Mouse (Mus musculus): ENCODE data around the gene Rfc2.
A peak's percentile ranks its signal among the peaks of the same experiment; 100 is the strongest.

Rfc2 gene

DNA sequence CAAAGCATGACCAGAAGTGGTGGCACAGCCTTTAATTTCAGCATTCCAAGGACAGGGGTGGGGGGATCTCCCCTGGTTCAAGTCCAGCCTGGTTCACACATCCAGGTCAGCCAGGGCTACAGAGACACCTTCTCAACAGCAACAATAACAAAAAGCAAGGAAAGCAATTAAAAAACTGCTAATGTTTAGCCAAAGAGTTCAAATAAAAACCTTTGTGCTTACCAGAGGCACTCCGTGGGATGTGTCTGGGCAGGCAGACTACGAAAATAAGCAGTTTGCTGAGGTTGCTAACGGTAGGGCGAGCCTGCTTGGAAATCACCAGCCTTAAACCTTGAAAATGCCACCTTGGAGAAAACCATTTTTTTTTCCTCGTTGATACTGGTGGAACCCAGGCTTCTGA lies at the start of gene Rfc2:
Gene Rfc2, plus strand, starts transcription at position 221 of the 400 bp plus-strand sequence.
- DNase-seq: no peak

DNA sequence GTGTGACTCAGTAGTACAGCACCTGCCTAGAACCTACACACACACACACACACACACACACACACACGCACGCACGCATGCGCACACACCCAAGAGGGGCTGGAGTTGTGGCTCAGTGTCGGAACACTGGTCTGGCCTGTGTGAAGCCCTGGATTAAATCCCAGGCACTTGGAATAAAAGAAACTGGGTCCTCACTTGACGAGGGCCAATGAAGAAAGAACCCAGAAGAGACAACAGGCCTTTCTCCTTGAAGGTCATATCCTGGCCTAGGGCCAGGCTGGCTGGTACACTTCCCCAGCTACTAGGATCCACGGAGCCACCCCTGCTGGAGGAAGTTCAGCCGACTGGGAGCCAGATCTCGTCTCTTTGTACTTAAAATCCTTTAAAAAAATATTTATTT lies 49.6 kb upstream of the Rfc2 start:
- DNase-seq: peak; percentile 32 to 47

- DNase-seq: peak in 1 of 2 experiments; percentile 38
Measured at GRCm38 (mm10) chr5:134532417-134532816, 48.7 kb upstream of the Rfc2 start.

DNA sequence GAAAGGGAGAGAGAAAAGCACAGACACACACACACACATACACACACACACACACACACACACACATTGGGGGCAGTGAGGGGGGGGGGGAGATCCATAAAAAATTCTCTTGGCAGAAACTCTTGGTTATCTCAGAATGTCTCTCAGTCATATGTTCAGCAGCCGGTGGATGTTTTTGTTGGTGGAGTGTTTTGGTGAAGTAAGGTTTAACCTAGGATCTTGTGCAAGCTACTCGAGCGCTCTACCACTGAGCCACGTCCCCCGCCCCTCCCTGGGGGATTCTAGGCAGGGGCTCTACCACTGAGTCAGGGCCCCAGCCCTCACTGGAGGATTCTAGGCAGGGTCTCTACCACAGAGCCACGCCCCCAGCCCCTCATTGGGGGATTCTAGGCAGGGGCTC lies 45.1 kb upstream of the Rfc2 start:
- DNase-seq: no peak

DNA sequence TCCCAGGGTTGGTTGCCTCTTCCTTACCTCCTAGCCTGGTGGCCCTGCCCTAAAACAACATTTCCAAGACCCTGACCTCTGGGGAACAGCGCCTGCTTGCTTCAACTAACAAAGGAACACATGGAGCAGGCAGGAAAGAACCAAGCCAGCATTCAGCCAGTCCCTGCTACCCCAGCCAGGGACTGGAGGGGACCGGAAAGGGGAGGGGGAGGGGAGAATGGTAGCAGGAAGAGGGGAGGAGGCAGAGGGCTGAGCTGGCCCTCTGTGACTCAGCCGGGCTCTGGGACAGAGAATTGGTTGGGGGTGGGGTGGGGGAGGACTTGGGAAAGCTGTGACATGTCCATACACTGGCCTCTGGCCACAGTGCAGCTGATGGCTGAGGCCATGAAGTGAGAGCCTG lies 41.3 kb upstream of the Rfc2 start:
- peak; percentile 84 to 91 for DNase-seq

GRCm38 (mm10) chr5:134540881-134541280 lies 40.3 kb upstream of the Rfc2 start:
- peak; percentile 33 to 72 for DNase-seq

DNA sequence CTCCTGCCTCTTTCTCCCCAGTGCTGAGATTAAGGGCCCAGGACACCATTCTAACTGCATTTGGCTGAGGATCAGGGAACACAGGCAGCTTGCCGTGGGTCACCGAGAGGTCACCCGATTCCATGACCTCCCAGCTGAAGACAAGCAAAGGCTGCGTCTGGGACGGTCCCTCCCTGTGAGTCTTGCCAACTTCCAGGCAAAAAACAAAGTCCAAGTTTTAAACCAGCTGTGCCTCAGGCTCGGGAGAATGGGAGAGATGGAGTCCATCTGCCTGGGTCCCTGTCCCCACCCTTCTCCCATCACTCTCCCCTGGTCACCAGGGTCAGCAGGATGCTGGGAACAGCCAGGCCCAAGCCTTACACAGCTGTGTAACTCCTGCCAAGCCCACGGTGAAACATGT lies 39.5 kb upstream of the Rfc2 start:
- DNase-seq: peak; percentile 79 to 94

DNA sequence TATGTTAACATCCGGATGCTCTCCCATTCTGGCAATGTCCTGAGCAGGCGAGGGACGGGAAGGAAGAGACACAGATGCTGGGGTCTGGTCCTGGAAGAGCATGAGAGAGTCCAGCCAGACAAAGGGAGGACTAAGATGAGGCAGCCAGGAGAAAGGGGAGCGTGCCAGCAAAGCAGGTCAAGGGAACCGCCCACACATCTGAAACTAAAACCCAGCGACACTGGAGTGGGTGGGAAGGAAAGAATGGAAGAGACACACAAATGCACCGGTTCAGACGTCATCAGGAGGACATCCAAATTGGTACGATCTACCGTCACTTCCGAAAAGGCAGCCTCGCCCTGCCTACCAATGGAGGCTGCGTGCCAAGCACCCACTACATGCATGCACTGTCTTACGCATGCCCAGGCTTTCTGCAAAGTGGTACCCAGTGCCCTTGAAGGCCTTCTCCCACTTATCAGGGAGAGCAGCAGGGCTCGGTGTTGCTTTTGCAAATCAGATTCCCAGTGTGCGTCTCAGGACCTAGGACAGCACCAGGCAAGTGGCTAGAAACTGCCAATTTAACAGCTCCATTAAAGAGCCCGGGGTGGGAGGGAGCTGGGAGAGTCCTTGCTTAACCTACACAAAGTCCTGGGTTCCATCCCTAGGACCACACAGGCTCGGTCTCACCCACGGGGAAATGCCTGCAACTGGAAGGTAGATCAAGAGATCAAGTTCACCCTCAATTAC lies 36.5 kb upstream of the Rfc2 start:
- peak; percentile 39 to 49 for DNase-seq

- no peak for DNase-seq
Measured at GRCm38 (mm10) chr5:134545242-134545629, 35.9 kb upstream of the Rfc2 start.

DNA sequence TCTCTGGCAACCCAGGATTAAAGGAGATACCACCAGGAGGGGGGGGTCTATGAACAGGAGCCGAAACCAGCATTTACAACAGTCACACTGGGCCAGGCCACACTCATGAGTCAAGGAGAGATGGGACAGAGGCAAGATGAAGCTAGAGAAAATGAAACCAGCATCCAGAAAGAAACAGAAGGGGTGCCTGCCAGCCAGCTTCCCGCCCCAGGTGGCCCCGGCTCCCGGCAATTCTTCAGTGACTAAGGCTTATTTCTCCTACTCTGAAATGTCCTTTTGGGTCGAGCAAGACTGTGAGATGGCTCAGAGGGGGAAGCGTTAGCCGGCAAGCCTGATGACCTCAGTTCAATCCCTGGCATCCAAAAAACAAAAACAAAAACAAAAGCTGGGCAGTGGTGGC lies 34.4 kb upstream of the Rfc2 start:
- no peak for DNase-seq

DNA sequence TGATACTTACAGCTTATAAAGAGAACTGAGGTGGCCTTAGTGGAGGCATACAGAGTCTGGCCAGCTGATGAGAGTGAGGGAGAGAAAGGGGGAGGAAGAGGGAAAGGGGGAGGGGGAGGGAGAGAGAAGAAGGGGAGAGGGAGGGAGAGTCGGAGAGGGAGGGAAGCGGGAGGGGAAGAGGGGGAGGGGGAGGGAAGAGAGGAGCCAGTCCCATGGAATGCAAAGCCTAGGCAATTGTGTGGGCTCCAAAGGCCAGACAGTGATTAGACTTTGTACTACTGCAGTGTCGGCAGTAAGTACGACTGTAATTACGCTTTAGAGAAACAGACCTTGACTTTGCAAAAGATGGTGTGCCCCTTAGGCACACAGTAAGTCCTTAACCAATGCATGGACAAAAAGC lies 32.9 kb upstream of the Rfc2 start:
- no peak for DNase-seq

DNA sequence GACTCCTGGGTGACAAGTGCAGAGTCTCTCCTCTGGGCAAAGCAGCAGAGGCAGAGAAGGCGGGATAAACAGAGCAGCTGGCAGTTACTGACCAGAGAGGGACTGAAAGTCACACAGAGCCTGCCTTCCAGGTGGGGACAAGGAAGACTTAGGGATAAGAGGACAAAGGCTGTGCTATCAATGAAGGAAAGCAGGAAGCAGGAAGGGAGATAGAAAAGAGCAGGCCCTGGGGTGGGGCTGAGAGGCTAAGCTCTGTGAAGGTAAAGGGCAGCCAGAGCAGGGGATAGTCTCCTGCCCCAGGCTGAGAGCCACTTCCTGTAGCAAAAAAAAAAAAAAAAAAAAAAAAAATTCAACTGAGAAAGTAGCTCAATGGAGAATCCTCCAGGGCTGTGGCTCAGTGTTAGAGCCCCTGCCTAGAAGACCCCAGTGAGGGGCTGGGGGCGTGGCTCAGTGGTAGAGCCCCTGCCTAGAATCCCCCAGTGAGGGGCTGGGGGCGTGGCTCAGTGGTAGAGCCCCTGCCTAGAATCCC lies 31.5 kb upstream of the Rfc2 start:
- DNase-seq: no peak

DNA sequence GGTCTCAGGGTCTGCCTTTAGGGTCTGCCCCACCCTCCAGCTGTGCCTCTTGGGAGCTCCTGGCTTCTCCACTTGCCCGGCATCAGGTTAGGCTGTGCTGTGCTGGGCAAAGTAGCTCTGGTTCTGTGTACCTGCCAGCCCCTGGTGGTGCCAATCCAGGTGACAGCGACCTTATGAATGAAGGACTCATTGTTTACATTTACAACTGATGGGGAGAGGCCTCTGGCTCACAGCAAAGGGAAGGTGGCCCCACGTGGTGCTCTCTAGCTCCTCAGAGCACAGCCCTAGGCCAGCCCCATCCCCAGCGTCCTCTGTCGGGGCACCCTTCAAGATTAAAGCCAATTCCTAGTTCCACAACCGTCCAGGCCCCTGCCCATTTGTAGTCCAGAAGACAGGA lies 30.3 kb upstream of the Rfc2 start:
- DNase-seq: peak in 1 of 2 experiments; percentile 33

DNA sequence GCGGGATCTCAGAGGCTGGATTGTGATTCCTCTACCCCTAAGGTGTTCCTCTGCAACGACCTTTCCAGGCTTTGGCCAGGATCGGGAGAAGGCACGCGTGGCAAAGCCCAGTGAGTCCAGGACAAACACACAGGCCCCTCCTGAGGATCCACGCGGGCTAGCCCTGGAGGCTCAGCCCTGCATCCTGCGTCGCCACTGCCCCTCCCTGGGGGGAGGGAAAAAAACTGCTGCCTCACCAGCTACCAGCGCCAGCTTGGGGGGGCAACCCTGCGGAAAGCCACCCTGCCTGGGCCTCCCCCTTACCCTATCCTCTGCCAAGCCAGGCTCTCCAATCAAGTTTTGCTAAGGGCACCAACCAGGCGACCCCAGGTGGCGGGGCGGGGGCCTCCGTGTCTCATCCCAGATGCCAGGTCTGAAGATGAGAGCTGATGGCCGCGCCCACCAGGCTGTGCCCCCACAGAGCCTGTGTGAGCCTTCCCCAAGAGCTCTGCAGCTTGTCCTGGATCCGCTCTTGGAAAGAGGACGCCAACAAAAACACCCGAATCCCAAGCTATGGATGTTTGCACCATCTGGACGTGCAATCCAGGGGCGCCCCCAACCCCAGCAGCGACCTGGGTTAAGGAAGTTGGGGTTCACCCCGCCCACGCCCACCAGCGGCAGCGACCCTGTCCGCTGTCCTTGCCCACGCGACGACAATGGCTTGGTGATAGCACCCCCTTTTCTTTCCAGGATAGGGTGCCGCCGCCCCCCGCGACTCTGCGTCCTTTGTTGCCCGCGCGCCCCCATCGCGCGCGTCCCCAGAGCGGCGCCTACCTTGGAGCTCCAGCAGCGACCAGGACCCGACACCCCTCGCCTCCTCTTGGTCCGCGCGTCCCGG lies 29.7 kb upstream of the Rfc2 start:
- DNase-seq: peak; percentile 60 to 70

- DNase-seq: peak; percentile 99
Measured at GRCm38 (mm10) chr5:134552110-134552972, 28.8 kb upstream of the Rfc2 start, which contains the start of gene Clip2. Gene Clip2 (minus strand): TSS chr5:134552434.

DNA sequence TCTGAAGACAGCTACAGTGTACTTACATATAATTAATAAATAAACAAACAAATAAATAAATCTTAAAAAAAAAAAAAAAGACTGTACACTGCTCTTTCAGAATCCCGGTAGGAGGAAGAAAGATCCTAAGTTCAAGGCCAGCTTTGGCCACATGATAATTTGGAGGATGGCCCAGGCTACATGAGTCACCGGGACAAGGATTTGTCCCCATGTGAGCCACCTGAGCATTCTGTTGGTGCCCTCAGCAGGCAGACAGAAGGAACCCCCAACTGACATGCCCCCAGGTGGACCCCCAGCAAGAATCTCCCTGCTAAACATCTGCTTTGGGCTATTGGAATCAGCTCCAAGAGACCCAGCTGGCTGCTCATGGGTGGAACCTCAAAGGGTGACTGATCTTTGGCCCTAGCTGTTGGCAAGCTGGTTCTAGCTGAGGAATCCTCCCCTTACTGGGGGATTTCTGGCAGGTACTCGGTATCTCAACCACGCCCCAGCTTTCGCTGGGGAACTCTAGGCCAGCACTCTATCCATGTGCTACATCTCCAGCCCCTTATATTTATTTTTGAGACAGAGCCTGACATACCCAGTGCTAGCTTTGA lies 27.1 kb upstream of the Rfc2 start:
- no peak for DNase-seq

DNA sequence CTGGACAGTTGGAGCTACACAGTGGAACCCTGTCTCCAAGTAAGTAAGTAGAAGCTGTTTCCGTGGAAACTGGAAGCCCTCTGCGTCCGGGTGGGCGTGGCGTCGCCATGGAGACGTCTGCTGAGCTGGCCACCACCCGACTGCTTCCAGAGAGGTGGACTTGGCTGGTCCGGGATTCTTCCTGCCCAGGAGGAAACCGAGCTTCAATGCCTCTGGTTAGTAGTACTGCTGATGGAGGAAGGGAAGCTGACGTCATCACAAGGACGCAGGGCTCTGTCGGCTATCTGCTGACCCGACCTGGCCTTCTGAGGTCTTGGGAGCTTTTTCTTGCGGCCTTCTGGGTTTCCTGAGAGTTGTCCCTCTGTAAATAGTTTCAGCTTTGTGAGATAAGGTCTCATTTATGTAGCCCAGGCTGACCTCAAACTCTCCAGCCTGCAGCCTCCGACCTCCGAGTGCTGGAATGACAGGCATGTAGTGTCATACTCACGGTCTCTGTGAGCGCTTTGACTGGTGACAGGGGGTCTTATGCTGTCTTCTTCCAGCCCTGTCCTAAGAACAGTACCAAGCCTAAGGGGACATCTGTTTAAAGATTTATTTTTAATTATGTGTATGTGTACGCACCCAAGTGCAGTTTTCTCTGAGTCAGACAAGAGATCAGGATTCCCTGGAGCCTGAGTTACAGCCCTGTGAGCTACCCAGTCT lies 25.6 kb upstream of the Rfc2 start:
- peak; percentile 81 to 89 for DNase-seq

GRCm38 (mm10) chr5:134560071-134560449 lies 21.1 kb upstream of the Rfc2 start, which contains the start of gene Syna:
Gene Syna (minus strand): TSS chr5:134560171.
- no peak for DNase-seq

DNA sequence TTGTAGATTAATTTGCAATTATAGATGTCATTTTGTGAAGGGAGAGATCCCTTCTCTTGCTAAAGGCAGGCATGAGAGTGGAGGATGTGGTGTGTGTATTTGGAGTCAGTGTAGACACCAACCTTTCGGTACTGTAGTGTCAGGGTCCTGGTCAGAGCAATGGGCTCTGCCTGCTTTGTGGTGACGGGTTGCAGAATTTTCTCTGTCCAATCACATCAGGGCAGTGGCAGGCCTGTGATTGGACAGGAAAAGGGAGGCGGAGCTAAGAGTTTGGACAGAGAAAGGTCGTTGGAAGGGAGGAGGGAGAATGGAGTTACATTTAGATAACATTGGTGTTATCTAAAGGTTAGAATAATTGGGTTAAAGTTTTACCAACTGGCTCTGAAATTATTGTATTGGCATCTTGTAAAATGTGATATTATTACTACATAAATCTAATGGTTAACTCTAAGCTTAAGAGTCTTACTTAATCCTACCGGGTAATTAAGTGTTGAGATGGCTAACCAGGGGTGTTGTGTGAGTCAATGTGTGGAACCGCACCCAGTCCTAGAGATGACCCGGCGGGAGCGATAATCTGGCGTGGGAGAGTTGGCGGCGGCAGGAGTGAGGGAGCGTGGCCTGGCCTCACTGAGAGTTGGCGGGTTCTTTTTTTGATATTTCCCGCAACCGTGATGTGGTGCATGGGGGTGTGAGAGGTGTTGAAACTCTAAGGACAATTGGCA lies 20.6 kb upstream of the Rfc2 start:
- no peak for DNase-seq

GRCm38 (mm10) chr5:134564272-134564671 lies 16.9 kb upstream of the Rfc2 start:
- no peak for DNase-seq

DNA sequence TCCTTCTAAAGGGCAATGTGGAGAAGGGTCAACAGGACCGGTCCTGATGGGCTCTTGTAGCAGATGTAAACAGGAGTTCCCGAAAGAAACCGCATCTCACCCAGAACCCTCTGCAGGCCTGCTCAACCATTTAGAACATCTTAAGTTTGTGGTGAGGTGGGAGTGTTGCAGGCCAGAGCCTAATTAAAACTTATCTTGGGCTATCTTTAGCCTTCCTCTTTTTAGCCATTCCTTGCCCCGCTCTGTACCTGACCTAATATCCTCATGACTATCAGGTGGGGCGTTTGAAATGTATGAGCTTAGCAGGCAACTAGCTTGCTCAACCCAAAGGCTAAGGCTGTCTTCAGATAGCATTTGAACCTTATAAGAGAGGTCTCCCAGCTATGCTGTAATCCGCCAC lies 15.5 kb upstream of the Rfc2 start:
- no peak for DNase-seq

Data from lung, postnatal 4 days (tissue).